Mouse (Mus musculus) layer of hippocampus, adult 8-10 months (tissue): ENCODE measurements around the gene Nck2. TPM values are rescaled to one million over a fixed set of nuclear protein-coding genes. Genes with fewer than 3 reads are reported as not detected.

Experiments
- DNase-seq, 2 experiments: peaks; one replicate each; pipeline ENCODE4 v3.0.0; 2022; ENCODE audit warnings: low spot score in 2 of 2
- total RNA-seq, 4 experiments: library from RNA; stranded (reverse); gene quantifications; 2 replicates each; pipeline ENCODE4 v1.2.4; 2022

The Nck2 gene
- total RNA-seq, 4 experiments from 2014 or later = 40.5 to 50.5 (median 48.8) TPM

DNA sequence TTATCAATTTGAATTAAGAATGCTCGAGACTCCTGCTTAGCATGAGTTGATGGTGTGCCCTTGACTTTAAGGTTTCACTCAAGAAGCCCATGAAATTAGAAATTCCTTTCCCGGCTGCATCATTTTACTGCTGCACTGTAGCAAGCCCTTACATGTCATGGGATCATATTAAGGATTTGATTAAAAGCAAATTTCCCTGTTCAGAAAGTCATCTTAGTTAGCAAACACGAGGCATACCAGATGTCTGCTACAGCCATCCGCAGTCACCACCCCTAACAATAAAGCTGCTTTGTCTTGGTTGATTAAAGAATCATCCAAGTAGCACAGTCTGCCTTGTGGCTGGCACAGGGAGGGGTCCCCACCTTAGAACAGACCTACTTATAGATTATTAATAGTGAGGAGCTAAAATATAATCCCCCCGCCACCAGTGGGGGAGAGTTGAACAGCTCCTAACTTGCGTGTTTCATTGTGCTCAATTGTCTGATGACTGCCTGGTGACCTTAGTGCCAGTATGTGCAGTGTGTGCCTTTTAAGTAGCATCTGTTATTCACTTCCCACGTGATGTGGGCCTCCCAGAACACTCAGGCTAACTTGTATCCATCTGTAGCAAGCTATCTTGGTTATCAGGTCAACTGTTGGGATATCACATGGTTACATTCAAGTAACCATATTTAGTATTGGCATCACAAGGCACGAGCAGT, 122.4 kb downstream of the Nck2 start:
- no peak for DNase-seq

DNA sequence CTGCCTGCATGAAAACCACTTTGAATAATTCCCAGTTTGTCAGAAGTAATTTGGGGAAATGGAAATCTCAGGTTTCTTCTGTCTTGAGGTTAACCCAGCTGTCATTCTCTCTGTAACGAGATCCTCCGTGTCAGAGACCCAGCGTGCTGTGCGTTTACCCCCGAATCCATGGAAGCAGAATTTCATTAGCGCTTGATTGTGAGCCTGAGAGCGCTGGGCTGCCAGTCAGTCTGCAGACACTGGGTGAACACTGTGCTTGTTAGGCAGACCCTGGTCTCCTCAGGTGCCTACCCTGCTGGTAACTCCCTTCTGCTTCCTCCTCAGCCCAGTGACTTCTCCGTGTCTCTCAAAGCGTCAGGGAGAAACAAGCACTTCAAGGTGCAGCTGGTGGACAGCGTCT, 124.4 kb downstream of the Nck2 start:
- no peak for DNase-seq

DNA sequence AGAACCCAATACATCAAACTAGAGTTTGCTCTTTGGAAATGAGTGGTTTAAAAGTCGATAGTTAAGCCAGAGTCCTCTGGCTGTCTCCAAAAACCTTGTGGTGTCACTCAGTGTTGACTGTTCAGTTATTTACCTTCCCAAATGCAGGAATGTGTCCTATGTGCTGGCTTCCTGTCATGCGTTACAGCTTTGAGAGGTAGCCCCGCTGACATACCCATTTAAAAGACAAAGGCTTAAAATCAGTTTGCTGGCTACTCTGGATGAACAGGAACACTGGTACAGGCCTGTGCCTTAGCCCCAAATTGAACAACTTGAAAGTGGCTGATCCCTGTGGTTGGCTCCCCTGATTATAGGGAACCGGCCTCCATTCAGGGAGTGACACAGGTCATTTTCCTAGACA, 126.7 kb downstream of the Nck2 start:
- no peak for DNase-seq

DNA sequence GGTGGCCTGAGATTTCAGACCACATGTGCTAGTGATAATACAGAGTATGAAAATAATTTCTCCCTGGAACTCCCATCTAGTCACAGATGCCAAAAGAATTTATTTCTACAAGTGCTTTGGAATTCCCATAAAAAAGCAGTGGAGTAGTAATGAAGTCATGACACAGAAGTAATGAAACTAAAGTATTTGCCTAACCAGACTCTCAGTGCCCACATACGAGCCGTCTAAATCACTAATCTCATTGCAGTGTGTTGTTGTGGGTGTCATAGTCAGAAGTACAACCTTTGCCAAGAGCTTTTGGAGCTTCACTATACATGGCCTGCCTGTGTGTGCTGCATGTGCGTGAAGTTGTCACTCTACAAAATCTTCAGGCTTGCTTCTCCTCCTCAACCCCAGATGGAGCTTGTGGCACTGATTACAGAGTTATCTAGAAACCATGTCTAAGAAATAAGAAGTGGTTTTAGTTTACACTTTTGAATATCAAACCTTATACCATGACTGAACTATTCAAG, 130.5 kb downstream of the Nck2 start:
- no peak for DNase-seq

DNA sequence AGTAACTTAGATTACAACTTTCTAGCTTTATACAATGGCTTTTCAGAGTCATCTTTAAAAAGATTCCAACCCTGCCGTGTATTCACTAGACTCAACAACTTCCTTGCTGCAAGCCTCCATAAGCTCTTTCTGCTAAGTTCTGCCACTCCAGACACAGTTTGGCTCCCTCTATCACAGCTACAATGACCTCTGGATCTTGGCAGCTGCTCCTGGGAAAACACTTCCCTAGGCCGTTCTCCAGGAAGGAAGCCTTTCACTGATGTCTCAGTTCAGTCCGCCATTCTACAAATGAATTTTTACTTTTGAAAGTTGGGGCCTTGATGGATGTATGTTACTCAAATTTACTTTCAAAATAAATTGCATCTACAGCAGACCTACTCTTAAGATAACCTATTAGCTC, 133.0 kb downstream of the Nck2 start:
- no peak for DNase-seq

DNA sequence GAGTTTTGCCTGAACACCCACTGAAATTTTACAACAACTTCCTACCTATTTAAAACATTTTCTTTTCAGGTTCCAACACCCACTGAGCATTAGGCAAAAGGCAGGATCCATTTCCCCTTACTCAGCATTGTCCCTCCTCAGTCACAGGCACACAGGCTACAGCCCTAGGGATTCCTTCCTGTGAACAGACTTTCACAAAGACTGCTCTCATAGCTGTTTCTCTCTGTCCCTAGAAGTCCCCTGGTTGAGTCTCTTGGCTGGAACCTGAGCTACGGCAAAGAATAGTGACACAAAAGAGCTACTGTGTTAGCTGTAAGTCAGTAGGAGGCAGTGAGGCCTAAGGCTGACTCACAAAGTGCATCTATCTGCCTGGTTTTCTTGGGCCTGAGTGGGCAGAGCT, 139.2 kb downstream of the Nck2 start:
- no peak for DNase-seq

DNA sequence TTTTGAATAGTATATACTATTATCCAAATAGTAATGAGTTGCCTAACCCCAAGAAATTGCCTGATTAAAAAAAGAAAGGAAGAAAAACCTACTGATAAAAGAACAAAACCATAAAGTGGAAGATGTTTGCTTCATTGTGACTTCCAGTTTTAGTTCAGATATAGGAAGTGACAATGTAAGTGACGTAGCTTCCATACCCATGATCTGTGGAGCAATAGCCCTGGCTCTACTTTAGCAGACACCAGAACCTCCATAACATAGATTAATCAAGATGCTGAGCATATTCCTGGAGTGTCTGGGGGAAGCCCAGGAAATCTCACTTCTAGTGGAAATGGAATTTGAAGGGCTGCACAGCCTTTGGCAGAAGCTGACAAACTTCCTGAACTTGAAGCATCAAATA, 144.6 kb downstream of the Nck2 start:
- no peak for DNase-seq

DNA sequence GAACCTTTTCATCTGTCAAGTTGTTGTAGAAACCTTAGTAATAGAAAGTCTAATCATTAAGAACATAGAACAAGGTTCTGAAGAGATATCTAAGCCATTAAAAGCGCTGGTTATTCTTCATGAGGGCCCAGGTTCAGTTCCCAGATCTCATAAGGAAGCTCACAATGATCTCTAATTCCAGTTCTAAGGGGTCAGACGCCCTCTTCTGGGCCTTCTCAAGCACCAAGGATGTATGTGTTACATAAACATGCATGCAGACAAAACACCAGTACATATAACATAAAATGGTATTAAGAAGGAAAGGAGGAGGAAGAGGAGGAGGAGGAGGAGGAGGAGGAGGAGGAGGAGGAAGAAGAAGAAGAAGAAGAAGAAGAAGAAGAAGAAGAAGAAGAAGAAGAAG, 145.5 kb downstream of the Nck2 start:
- no peak for DNase-seq

DNA sequence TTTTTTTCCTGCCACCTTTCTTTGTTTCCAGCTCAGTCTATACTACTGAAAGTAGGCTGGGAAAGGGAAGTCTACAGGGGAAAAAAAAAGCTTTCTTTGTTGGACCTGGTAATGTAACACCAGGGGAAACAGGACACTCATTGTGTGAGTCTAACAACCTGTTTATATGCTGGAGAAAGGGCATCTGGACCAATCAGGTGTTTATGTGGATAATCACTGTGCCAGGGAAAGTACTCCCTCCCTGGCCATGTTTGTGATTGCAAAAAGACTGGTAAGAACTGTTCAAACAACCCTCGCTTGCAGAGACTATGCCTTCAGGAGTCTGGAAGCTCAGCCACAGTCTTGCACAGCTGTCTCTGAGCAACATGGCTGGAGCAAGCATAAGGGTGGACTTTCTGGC, 146.3 kb downstream of the Nck2 start:
- DNase-seq = no peak

DNA sequence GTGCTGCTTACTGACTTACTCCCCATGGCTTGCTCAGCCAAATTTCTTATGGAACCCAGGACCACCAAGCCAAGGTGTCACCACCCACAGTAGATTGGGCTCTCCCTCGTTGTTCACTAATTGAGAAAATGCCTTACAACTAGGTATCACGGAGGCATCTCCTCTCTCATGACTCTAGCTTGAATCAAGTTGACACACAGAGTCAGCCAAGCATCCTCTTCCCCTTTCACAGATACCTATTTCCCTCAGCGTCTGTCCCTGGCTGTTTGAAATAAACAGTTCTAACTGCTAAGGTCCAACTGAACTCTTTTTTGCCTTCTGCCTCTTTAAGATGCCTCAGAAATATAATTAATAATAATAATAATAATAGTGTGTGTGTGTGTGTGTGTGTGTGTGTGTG, 148.7 kb downstream of the Nck2 start:
- no peak for DNase-seq

DNA sequence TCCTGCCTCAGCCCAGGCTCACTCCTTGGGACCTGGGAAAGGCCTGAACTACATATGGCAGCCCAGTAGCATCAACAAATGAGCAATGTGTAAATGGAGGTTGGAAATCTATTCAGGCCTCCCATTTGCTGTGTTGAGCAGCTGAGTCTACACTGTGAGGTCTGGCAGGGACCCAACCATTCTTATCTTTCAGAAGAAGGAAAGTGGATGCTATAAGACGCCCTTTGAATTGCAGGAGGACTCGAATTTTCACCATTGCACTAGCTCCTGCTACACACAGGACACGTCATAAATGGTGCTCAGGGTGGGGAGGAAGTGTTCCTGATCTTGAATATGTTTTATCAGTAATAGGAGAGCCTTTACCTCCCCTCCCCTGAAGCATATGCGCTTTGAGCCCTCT, 150.4 kb downstream of the Nck2 start:
- DNase-seq = no peak

DNA sequence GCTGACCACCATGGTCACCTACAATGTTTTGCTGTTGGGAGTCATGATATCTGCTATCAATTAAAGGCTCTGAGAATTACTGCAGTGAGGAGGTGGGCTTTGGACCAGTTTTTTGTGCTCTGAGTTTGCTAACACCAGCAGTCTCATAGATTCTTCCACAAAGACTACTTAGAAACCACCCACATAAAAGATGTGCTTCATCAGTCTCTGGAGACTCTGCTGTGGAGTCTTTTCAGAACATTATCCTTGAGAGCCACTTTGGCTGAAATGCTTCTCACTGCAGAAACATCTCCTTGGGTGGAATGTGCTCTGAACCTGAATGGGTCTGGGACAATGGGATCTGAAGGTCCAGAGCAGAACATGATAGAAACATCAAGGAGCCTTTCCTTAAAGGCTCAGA, 153.4 kb downstream of the Nck2 start:
- no peak for DNase-seq

DNA sequence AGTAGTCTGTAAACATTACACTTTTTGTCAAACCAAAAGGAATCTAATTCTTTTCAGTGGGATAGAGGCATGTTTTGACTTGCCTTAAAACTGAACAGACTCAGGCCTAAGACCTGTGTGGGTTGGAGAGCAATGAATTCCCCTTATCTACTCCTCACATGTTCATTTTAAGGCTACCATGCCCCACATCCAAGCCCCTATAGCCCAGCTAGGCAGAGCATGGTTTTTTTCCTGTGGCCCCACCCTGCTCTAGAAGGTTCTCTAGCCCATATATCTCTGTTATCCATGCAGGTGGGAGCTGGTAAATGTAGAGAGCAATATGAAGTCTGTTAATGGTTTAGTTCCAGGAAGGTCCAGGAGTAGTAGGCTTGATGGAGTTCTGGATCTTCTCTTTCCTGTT, 155.1 kb downstream of the Nck2 start:
- DNase-seq = no peak

DNA sequence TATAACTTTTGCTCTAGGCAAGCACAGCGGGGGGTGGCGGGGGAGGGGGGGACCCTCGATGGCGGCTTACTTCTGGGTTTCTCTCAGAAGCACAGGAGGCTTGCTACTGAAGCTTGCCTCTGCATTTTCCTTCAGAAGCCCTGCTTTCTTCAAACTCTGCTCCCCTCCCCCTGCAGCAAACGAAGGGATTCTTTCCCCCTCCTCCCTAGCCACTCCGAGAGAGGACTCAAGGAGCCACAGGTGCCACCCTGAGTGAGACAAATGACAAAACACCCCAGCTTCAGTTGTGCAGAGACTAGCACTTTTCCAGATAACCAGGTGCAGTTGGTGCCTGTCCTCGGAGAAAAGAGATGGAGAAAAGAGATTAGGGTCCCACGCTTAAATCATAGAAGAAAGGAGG, 156.7 kb downstream of the Nck2 start:
- DNase-seq = no peak

DNA sequence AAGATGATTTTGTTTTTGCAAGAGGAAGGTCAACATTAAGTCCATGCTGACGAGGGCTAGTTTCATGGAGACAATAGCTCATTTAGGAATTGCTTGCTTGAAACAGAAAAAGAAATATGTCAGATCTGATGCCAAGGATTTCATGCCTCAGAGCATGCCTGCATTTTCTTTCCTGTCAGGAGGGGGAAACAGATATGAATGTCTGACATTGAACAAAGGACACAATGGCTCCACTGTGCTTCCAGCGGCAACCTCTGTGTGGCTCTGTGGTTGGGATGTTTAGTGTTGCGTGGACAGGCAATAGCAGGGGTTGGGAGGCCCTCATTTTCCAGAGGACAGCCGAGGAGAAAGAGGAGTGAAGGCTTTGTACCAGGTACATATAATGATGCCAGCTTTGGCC, 171.6 kb downstream of the Nck2 start:
- DNase-seq = no peak

Other genes with a start within 250 kb of the Nck2 start
- 10 to 100 TPM; 32.1 to 48.0 (median 39.6) TPM for gene Fhl2, start 247.6 kb upstream of the Nck2 start, total RNA-seq